Mouse (Mus musculus) hindbrain, embryonic 12.5 days (tissue): ENCODE results near the gene Prdm1. TPM values are rescaled to one million over a fixed set of nuclear protein-coding genes. Genes with fewer than 3 reads are reported as not detected.

ENCODE experiments used
- ATAC-seq: fragments of 200-750 bp; cut with Nextera tagmentation; 2 replicates; pipeline ENCODE4 v1.8.0; 2017; ENCODE audit warnings: moderate TSS enrichment; ENCODE audit not compliant: low FRiP score
- H3K27ac ChIP-seq: fragments of 300-500 bp; sonication (generic); 2 replicates; pipeline ENCODE4 v1.5.1; 2016; ENCODE audit warnings: mild to moderate bottlenecking
- H3K27me3 ChIP-seq: fragments of 300-500 bp; sonication (generic); 2 replicates; pipeline ENCODE4 v1.6.1; 2016; ENCODE audit warnings: mild to moderate bottlenecking
- H3K36me3 ChIP-seq: fragments of 300-500 bp; sonication (generic); 2 replicates; pipeline ENCODE4 v1.6.1; 2016; ENCODE audit warnings: mild to moderate bottlenecking
- H3K4me1 ChIP-seq: fragments of 300-500 bp; sonication (generic); 2 replicates; pipeline ENCODE4 v1.6.1; 2016
- H3K4me2 ChIP-seq: fragments of 300-500 bp; sonication (generic); replicated peaks from 2 replicates; pipeline ENCODE4 v1.6.1; 2016; ENCODE audit warnings: mild to moderate bottlenecking
- H3K4me3 ChIP-seq: fragments of 300-500 bp; sonication (generic); 2 replicates; pipeline ENCODE4 v1.5.1; 2016; ENCODE audit warnings: mild to moderate bottlenecking
- H3K9ac ChIP-seq: fragments of 300-500 bp; sonication (generic); 2 replicates; pipeline ENCODE4 v1.6.1; 2016; ENCODE audit warnings: mild to moderate bottlenecking, moderate library complexity
- H3K9me3 ChIP-seq: fragments of 300-500 bp; sonication (generic); replicated peaks from 2 replicates; pipeline ENCODE4 v1.6.1; 2016; ENCODE audit warnings: mild to moderate bottlenecking
- WGBS: fragments of 180-500 bp; shearing (Covaris S2); methylation state at CpG from one replicate; pipeline ENCODE4 v1.1.7; 2016; 5-methylcytosine and 5-hydroxymethylcytosine counted together
- polyA plus RNA-seq: library from polyadenylated mRNA; unstranded; fragments of >200 nt; fragmentation: Nextera tagmentation; extraction: Ambion mirVana; gene quantifications from 2 replicates; pipeline ENCODE4 v1.2.1, GENCODE M21; 2016

Prdm1 gene
- polyA plus RNA-seq, 1 experiment from 2014 or later, result 0.87 TPM

- H3K27me3 ChIP-seq, result peaks cover 28% of the 10 kb centered on the region
- no peak for ATAC-seq
- no peak overlapping the region for H3K4me3 ChIP-seq
- peaks cover 11% of the 10 kb centered on the region for H3K4me1 ChIP-seq
- 84% methylated on average over 8 of the region's 8 CpGs for WGBS
- no peak overlapping the region for H3K9ac ChIP-seq
- no peaks in the 10 kb centered on the region for H3K9me3 ChIP-seq
- no peaks in the 10 kb centered on the region for H3K36me3 ChIP-seq
- no peak overlapping the region for H3K4me2 ChIP-seq
- no peak overlapping the region for H3K27ac ChIP-seq
Measured at GRCm38 (mm10) chr10:44462351-44462750, 66.0 kb downstream of the Prdm1 start.

DNA sequence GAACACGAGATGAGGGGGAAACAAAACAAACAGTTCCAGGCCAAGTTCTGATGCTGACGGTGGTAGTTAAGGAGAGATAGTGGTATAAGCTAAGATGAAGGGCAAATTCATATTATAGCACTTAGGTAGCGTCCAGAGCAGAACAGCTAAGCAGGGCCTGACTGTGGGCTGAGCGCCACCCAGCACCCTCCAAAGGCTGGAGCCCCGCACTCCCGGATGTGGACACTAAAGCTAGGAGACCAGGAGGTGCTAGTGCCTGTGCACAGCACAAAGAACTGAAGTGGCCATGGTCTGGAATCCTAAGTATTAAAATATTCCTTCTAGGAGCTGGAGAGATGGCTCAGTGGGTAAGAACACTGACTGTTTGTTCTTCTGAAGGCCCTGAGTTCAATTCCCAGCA lies 67.2 kb downstream of the Prdm1 start:
- Histone ChIP-seq H3K4me2 (no peak overlapping the region), H3K27ac (no peak overlapping the region), H3K4me1 (peaks cover 15% of the 10 kb centered on the region), H3K27me3 (peaks cover 36% of the 10 kb centered on the region), H3K9ac (no peak overlapping the region), H3K4me3 (no peak overlapping the region), H3K36me3 (no peaks in the 10 kb centered on the region), H3K9me3 (no peaks in the 10 kb centered on the region)
- WGBS, result 86% methylated on average over 6 of the region's 6 CpGs
- ATAC-seq, result no peak

DNA sequence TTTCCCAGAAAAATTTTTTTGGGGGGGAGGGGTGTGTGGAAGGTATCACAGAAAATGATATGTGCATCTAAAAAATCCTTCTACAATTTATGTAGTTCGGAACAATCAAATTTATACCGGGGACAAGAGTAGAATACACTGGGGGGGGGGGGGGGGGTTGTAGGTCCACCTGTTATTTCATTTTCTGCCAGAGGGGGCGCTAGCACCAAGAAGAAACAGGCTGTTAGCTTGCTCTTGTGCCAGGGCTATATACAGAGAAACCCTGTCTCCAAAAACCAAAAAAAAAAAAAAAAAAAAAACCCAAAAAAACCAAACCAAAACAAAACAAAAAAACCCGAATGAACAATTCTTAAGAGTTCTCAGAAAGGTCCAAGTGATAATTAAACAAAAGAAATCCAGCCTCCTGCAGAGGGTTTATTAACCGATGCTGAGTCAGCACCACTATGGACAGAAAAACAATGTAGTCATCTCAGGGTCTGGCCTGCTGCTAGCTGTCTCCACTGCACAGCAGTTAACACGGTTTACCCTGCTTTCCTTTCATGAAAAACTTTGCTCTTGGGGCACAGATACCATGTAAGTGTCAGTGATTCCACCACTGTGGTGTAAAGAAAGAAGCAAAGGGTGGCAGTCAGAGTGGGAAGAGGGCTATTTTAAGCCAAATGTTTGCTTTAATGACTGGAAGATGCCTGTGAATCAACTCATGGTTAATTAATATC lies 68.0 kb downstream of the Prdm1 start:
- 14% methylated on average over 6 of the region's 6 CpGs for WGBS
- Histone ChIP-seq H3K36me3 (no peaks in the 10 kb centered on the region), H3K4me1 (peaks cover 15% of the 10 kb centered on the region), H3K9ac (no peak overlapping the region), H3K27ac (no peak overlapping the region), H3K4me3 (no peak overlapping the region), H3K4me2 (no peak overlapping the region), H3K9me3 (no peaks in the 10 kb centered on the region), H3K27me3 (peaks cover 44% of the 10 kb centered on the region)
- ATAC-seq, result no peak

DNA sequence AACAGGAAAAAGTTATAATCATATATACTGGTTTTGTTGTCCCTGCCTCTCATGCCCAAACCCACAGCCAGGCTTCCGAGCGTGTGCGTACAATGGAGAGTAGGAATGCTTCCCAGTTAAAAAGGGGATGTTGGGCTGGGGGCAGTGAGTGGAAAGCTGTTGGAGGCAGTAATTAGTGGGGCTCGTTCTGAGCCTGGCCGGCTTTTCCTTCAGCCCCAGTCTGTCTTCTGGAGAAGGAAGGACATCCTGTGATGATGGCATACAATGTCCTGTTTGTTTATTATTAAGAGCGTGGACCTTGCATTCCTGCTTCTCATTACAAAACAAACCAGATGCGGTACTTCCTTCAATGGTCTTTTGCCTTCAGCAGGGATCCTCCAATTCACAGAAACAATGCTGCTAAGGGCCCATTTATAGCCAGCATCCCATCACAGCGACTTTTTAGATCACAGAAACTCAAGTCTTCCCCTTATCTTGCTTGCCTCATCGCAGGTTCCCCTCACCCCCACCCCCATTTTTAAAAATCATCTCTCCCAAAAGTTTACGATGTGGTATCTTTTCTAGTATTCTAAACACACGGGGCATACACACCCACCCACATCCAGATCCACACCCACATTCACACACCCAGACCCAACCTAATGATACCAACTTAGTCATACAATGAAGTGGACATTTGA lies 68.8 kb downstream of the Prdm1 start:
- 10% methylated on average over 11 of the region's 11 CpGs for WGBS
- peak overlapping the region; percentile 63 for H3K4me3 ChIP-seq
- ATAC-seq, result 0 out of 2 replicates have a peak, but pooled peaks have one; percentile 35

GRCm38 (mm10) chr10:44458534-44459315 lies 69.6 kb downstream of the Prdm1 start:
- no peaks in the 10 kb centered on the region for H3K36me3 ChIP-seq
- no peak overlapping the region for H3K27ac ChIP-seq
- H3K9ac ChIP-seq, result peak overlapping the region; percentile 55
- H3K4me2 ChIP-seq, result peak overlapping the region; percentile 95
- no peaks in the 10 kb centered on the region for H3K9me3 ChIP-seq
- peaks cover 15% of the 10 kb centered on the region for H3K4me1 ChIP-seq
- ATAC-seq, result peak; percentile 85
- WGBS, result under 1% methylated on average over 54 of the region's 54 CpGs
- peak overlapping the region; percentile 63 for H3K4me3 ChIP-seq
- peaks cover 37% of the 10 kb centered on the region for H3K27me3 ChIP-seq

More for the DNA sequence above, 68.8 kb downstream of the Prdm1 start:
- Histone ChIP-seq H3K4me1 (peaks cover 15% of the 10 kb centered on the region), H3K9me3 (no peaks in the 10 kb centered on the region), H3K27ac (no peak overlapping the region), H3K9ac (no peak overlapping the region), H3K4me2 (peak overlapping the region; percentile 95), H3K27me3 (peaks cover 42% of the 10 kb centered on the region), H3K36me3 (no peaks in the 10 kb centered on the region)

DNA sequence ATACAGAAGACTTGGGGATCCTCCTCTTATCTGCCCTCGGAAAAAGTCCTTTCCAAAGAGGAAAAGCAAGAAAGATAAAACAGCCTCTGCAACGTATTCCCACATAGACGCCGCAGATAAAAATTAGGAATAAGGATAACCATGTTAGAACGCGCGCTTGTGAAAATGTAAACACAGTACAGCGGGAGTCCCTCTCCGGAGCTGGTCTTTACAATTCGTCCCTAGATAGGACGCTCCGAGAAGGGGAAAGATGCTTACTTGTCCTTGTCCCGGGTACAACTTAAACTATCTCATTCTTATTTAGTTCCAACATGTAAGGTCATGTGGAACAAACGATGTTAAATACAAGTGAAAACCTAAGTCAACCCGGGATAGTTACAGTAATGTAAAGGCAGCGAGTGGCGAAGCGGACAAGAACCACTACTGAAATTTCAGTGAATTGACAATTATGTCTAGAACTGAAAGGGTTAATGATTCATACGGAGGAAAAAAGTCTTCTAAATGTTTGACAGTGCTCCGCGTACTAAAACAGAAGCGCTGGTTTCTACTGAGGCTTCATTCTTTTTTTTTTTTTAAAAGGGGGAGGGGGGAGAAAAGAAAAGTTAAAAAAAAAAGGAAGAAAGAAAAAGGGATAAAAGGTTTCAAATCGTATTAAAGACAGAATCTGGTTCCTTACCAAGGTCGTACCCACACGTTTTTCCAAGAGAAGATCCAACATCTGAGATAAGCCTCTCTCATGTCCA lies 70.3 kb downstream of the Prdm1 start:
- Histone ChIP-seq H3K27ac (no peak overlapping the region), H3K9ac (peak overlapping the region; percentile 55; the same call in 1 of the 2 replicates), H3K27me3 (peaks cover 32% of the 10 kb centered on the region), H3K36me3 (no peaks in the 10 kb centered on the region), H3K4me2 (peak overlapping the region; percentile 95), H3K4me3 (peak overlapping the region; percentile 63), H3K9me3 (no peaks in the 10 kb centered on the region), H3K4me1 (peaks cover 15% of the 10 kb centered on the region)
- no peak for ATAC-seq
- WGBS, result 1% methylated on average over 25 of the region's 25 CpGs

GRCm38 (mm10) chr10:44456757-44457595 lies 71.3 kb downstream of the Prdm1 start:
- Histone ChIP-seq H3K27me3 (peaks cover 32% of the 10 kb centered on the region), H3K9ac (no peak overlapping the region), H3K4me1 (peaks cover 15% of the 10 kb centered on the region), H3K4me3 (peak overlapping the region; percentile 63), H3K27ac (no peak overlapping the region), H3K4me2 (peak overlapping the region; percentile 95), H3K9me3 (no peaks in the 10 kb centered on the region), H3K36me3 (no peaks in the 10 kb centered on the region)
- 2% methylated on average over 31 of the region's 31 CpGs for WGBS
- no peak for ATAC-seq

DNA sequence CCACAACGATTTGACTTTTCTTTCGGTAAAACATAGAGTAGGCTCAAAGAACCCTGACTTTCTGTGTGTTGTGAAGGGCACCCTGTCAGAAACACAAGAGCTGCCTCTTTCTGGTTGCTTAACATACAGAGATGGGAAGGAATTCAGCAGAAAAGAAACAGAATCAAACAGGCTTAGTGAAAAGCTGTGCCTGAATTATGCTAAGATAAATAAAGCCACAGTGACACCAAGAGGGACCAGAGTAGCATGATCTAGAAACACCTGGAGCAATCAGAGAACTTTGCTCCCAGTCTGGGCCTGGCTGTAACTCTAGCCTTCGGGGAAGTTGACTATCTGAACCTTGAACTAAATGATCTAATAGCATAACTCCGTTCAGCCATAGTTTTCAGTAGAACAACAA lies 73.5 kb downstream of the Prdm1 start:
- no peaks in the 10 kb centered on the region for H3K36me3 ChIP-seq
- H3K4me2 ChIP-seq, result no peak overlapping the region
- no peaks in the 10 kb centered on the region for H3K9me3 ChIP-seq
- no peak overlapping the region for H3K27ac ChIP-seq
- H3K27me3 ChIP-seq, result peaks cover 31% of the 10 kb centered on the region
- peaks cover 15% of the 10 kb centered on the region for H3K4me1 ChIP-seq
- no peak overlapping the region for H3K4me3 ChIP-seq
- no peak overlapping the region for H3K9ac ChIP-seq
- WGBS, result 71% methylated on average over 4 of the region's 4 CpGs
- no peak for ATAC-seq

DNA sequence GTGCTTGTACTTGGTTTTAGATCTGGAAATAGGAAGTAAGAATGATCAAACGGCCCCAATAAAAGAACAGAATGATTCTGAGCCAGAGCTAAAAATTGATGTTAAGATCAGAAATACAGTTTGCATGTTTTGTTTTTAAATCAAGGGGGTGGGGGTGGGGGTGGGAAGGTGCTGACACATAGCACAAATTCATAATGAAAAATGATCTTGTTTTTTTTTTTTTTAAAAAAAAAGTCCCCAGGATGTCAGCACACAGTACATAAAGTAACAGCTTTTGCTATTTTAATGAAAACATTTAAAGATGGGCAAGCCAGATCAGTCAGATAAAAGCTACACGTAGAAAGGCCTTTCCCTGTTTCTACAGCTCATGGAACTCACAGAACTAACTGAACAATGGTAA lies 74.2 kb downstream of the Prdm1 start:
- no peak overlapping the region for H3K4me3 ChIP-seq
- 66% methylated on average over 2 of the region's 2 CpGs for WGBS
- H3K4me2 ChIP-seq, result no peak overlapping the region
- no peak for ATAC-seq
- no peaks in the 10 kb centered on the region for H3K36me3 ChIP-seq
- H3K27me3 ChIP-seq, result peaks cover 27% of the 10 kb centered on the region
- no peaks in the 10 kb centered on the region for H3K9me3 ChIP-seq
- no peak overlapping the region for H3K27ac ChIP-seq
- no peak overlapping the region for H3K9ac ChIP-seq
- H3K4me1 ChIP-seq, result peaks cover 13% of the 10 kb centered on the region

- H3K4me2 ChIP-seq, result no peak overlapping the region
- no peak overlapping the region for H3K27ac ChIP-seq
- no peak overlapping the region for H3K4me3 ChIP-seq
- H3K4me1 ChIP-seq, result no peaks in the 10 kb centered on the region
- peaks cover 13% of the 10 kb centered on the region for H3K27me3 ChIP-seq
- ATAC-seq, result no peak
- no peaks in the 10 kb centered on the region for H3K36me3 ChIP-seq
- no peaks in the 10 kb centered on the region for H3K9me3 ChIP-seq
- WGBS, result 89% methylated on average over 2 of the region's 2 CpGs
- no peak overlapping the region for H3K9ac ChIP-seq
Measured at GRCm38 (mm10) chr10:44450835-44451234, 77.5 kb downstream of the Prdm1 start.

DNA sequence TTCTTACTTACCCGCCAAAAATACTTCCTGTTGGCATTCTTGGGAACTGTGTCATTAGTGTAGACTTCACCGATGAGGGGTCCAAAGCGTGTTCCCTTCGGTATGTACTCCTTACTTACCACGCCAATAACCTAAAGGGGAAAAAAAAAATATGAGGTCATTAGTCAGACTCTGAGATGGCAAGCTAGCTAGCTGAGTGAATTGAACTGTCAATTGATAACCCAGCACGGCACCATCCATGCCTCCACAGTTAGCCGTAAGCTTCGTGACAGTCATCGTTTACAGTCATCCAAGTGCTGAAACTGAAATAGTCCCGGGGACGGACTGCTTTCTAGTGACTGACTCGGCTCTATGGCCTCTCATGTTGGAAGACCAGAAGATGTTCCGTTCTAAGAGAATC lies 78.2 kb downstream of the Prdm1 start:
- no peaks in the 10 kb centered on the region for H3K4me1 ChIP-seq
- ATAC-seq, result no peak
- H3K9ac ChIP-seq, result no peak overlapping the region
- no peaks in the 10 kb centered on the region for H3K9me3 ChIP-seq
- H3K36me3 ChIP-seq, result no peaks in the 10 kb centered on the region
- no peak overlapping the region for H3K27ac ChIP-seq
- no peak overlapping the region for H3K4me2 ChIP-seq
- no peak overlapping the region for H3K4me3 ChIP-seq
- H3K27me3 ChIP-seq, result 0 out of 2 replicates have a peak, but pooled peaks cover 7% of the 10 kb centered on the region
- 84% methylated on average over 13 of the region's 13 CpGs for WGBS
